Mouse (Mus musculus) thymus, adult 2 months (tissue): ENCODE measurements at regions not wholly inside any gene's neighbourhood (a gene's known extent, or its start where the extent isn't known, plus 50 kb on each side); places are given as distances from the start of the nearest gene placed in this dataset.

Experiments
- DNase-seq: peaks from one replicate; pipeline ENCODE4 v3.0.0; 2021
- H3K27ac ChIP-seq: fragments of 200-500 bp; 2 replicates; pipeline ENCODE4 v1.5.1; 2012; ENCODE audit warnings: low read length, control low read depth; ENCODE audit not compliant: control insufficient read depth, insufficient read depth
- H3K27me3 ChIP-seq: fragments of 200-500 bp; 2 replicates; pipeline ENCODE4 v1.6.1; 2012; ENCODE audit warnings: mild to moderate bottlenecking, low read length, moderate library complexity, mixed read lengths; ENCODE audit not compliant: control insufficient read depth, insufficient read depth
- H3K36me3 ChIP-seq: fragments of 200-500 bp; 2 replicates; pipeline ENCODE4 v1.6.1; 2012; ENCODE audit warnings: mild to moderate bottlenecking, low read length, moderate library complexity; ENCODE audit not compliant: control insufficient read depth, insufficient read depth
- H3K4me1 ChIP-seq: fragments of 200-500 bp; replicated peaks from 2 replicates; pipeline ENCODE4 v1.6.1; 2012; ENCODE audit warnings: low read length; ENCODE audit not compliant: control insufficient read depth, insufficient read depth
- H3K4me3 ChIP-seq: fragments of 200-500 bp; 2 replicates; pipeline ENCODE4 v1.5.1; 2012; ENCODE audit warnings: mild to moderate bottlenecking, low read length, control low read depth, moderate library complexity; ENCODE audit not compliant: control insufficient read depth, insufficient read depth
- CTCF ChIP-seq: fragments of 200-500 bp; IDR thresholded peaks from 2 replicates; pipeline ENCODE4 v1.5.1; 2012; ENCODE audit warnings: mild to moderate bottlenecking, control low read depth, low read length, moderate library complexity, borderline replicate concordance; ENCODE audit not compliant: control insufficient read depth, poor library complexity, insufficient read depth; ENCODE audit errors: extremely low read depth
- POLR2A ChIP-seq: fragments of 200-500 bp; IDR thresholded peaks from 2 replicates; pipeline ENCODE4 v1.6.1; 2012; ENCODE audit warnings: mild to moderate bottlenecking, low read length, control low read depth, moderate library complexity; ENCODE audit not compliant: control insufficient read depth, poor library complexity, insufficient read depth; ENCODE audit errors: extremely low read depth
- WGBS: fragments of 180-500 bp; shearing (Covaris S2); methylation state at CpG from one replicate; pipeline ENCODE4 v1.1.7; 2018; 5-methylcytosine and 5-hydroxymethylcytosine counted together

GRCm38 (mm10) chr10:17130661-17131060, 592.4 kb upstream of the Cited2 start:
- Histone ChIP-seq H3K27ac (no peak overlapping the region), H3K4me3 (no peak overlapping the region), H3K36me3 (no peaks in the 10 kb centered on the region), H3K4me1 (no peaks in the 10 kb centered on the region), H3K27me3 (no peaks in the 10 kb centered on the region)
- no peak for TF ChIP-seq CTCF
- TF ChIP-seq POLR2A, result no peak
- WGBS, result 89% methylated on average over 1 of the region's 1 CpGs
- DNase-seq, result no peak

- no peak for DNase-seq
- Histone ChIP-seq H3K27me3 (no peaks in the 10 kb centered on the region), H3K36me3 (no peaks in the 10 kb centered on the region), H3K27ac (no peak overlapping the region), H3K4me1 (no peaks in the 10 kb centered on the region), H3K4me3 (no peak overlapping the region)
- WGBS, result 90% methylated on average over 4 of the region's 4 CpGs
- TF ChIP-seq POLR2A, result no peak
- TF ChIP-seq CTCF, result no peak
Observed at GRCm38 (mm10) chr10:17131763-17132162, 591.3 kb upstream of the Cited2 start.

- Histone ChIP-seq H3K36me3 (no peaks in the 10 kb centered on the region), H3K27ac (no peak overlapping the region), H3K4me1 (no peaks in the 10 kb centered on the region), H3K4me3 (no peak overlapping the region), H3K27me3 (no peaks in the 10 kb centered on the region)
- WGBS, result 83% methylated on average over 3 of the region's 3 CpGs
- TF ChIP-seq CTCF, result no peak
- TF ChIP-seq POLR2A, result no peak
- no peak for DNase-seq
Observed at GRCm38 (mm10) chr10:17175385-17175784, 547.6 kb upstream of the Cited2 start.

GRCm38 (mm10) chr10:17177054-17177453, 546.0 kb upstream of the Cited2 start:
- TF ChIP-seq POLR2A (no peak), CTCF (no peak)
- H3K4me1 ChIP-seq, result no peaks in the 10 kb centered on the region
- no peaks in the 10 kb centered on the region for H3K36me3 ChIP-seq
- no peak overlapping the region for H3K4me3 ChIP-seq
- H3K27me3 ChIP-seq, result no peaks in the 10 kb centered on the region
- DNase-seq, result no peak
- H3K27ac ChIP-seq, result no peak overlapping the region
- 100% methylated on average over 1 of the region's 1 CpGs for WGBS

- DNase-seq, result no peak
Observed at GRCm38 (mm10) chr10:17177503-17178278, 545.3 kb upstream of the Cited2 start.

GRCm38 (mm10) chr10:17178627-17179026, 544.4 kb upstream of the Cited2 start:
- DNase-seq, result no peak
- no peak for TF ChIP-seq POLR2A
- TF ChIP-seq CTCF, result no peak
- no peaks in the 10 kb centered on the region for H3K4me1 ChIP-seq
- H3K27me3 ChIP-seq, result no peaks in the 10 kb centered on the region
- H3K4me3 ChIP-seq, result no peak overlapping the region
- no peak overlapping the region for H3K27ac ChIP-seq
- H3K36me3 ChIP-seq, result no peaks in the 10 kb centered on the region

More at GRCm38 (mm10) chr10:17177503-17178278, 545.3 kb upstream of the Cited2 start:
- H3K27me3 ChIP-seq, result no peaks in the 10 kb centered on the region
- no peak overlapping the region for H3K4me3 ChIP-seq
- H3K27ac ChIP-seq, result no peak overlapping the region
- WGBS, result 61% methylated on average over 4 of the region's 4 CpGs
- TF ChIP-seq CTCF (no peak), POLR2A (no peak)
- no peaks in the 10 kb centered on the region for H3K4me1 ChIP-seq
- no peaks in the 10 kb centered on the region for H3K36me3 ChIP-seq
